Mouse (Mus musculus) E14TG2a.4 (cell line): ENCODE measurements around the gene Frg2f1.

ENCODE experiments used
- CTCF ChIP-seq: conservative IDR thresholded peaks from 2 replicates; pipeline ENCODE4 v1.5.1; 2014; ENCODE audit warnings: low read length
- POU5F1 ChIP-seq: IDR thresholded peaks from 2 replicates; pipeline ENCODE4 v1.6.1; 2014; ENCODE audit warnings: low read length, borderline replicate concordance

GRCm38 (mm10) chr4:119498319-119498848, 40.9 kb downstream of the Frg2f1 start:
- TF ChIP-seq POU5F1: no peak
- TF ChIP-seq CTCF: no peak
